Mouse (Mus musculus) natural killer cell, adult 2 months (primary cell): Measurements from ENCODE around the gene Cotl1.

Source experiments
- DNase-seq, 2 experiments: peaks; one replicate each; pipeline ENCODE4 v3.0.0; 2022; ENCODE audit warnings: low spot score in 2 of 2

The Cotl1 gene

GRCm38 (mm10) chr8:119819316-119819715, 21.0 kb downstream of the Cotl1 start:
- DNase-seq: no peak

- DNase-seq: no peak
Observed at GRCm38 (mm10) chr8:119817446-119817845, 22.9 kb downstream of the Cotl1 start.

- DNase-seq: no peak
Observed at GRCm38 (mm10) chr8:119816219-119816618, 24.1 kb downstream of the Cotl1 start.

GRCm38 (mm10) chr8:119812650-119813431, 27.5 kb downstream of the Cotl1 start:
- peak; percentile 40 to 66 for DNase-seq

GRCm38 (mm10) chr8:119811925-119812324, 28.4 kb downstream of the Cotl1 start:
- DNase-seq: peak; percentile 84 to 85

- DNase-seq: no peak
Observed at GRCm38 (mm10) chr8:119810953-119811499, 29.3 kb downstream of the Cotl1 start.

- DNase-seq: no peak
Observed at GRCm38 (mm10) chr8:119810127-119810868, 30.0 kb downstream of the Cotl1 start.

- no peak for DNase-seq
Observed at GRCm38 (mm10) chr8:119809620-119810019, 30.7 kb downstream of the Cotl1 start.

GRCm38 (mm10) chr8:119807687-119808086, 32.7 kb downstream of the Cotl1 start:
- DNase-seq: no peak

GRCm38 (mm10) chr8:119806422-119807263, 33.7 kb downstream of the Cotl1 start:
- peak in 1 of 2 experiments; percentile 69 for DNase-seq

GRCm38 (mm10) chr8:119805275-119805674, 35.1 kb downstream of the Cotl1 start:
- no peak for DNase-seq

GRCm38 (mm10) chr8:119802592-119802991, 37.8 kb downstream of the Cotl1 start:
- no peak for DNase-seq

GRCm38 (mm10) chr8:119801168-119801567, 39.2 kb downstream of the Cotl1 start:
- no peak for DNase-seq

- no peak for DNase-seq
Observed at GRCm38 (mm10) chr8:119798965-119799264, 41.4 kb downstream of the Cotl1 start.

GRCm38 (mm10) chr8:119798170-119798964, 42.0 kb downstream of the Cotl1 start:
- peak; percentile 69 to 78 for DNase-seq

- no peak for DNase-seq
Observed at GRCm38 (mm10) chr8:119795651-119796050, 44.7 kb downstream of the Cotl1 start.

- DNase-seq: no peak
Observed at GRCm38 (mm10) chr8:119794689-119795088, 45.7 kb downstream of the Cotl1 start.

GRCm38 (mm10) chr8:119791804-119792704, 48.3 kb downstream of the Cotl1 start:
- DNase-seq: no peak

GRCm38 (mm10) chr8:119789581-119789980, 50.8 kb downstream of the Cotl1 start:
- DNase-seq: no peak
